Mouse (Mus musculus): ENCODE results near the gene Washc1. TPM values are rescaled to one million over a fixed set of nuclear protein-coding genes. Genes with fewer than 3 reads are reported as not detected.
A peak's percentile ranks its signal among the peaks of the same experiment; 100 is the strongest.
"Not testable (repeated sequence)": the region's sequence is repeated elsewhere in the genome, so short reads cannot be mapped to it uniquely, and the experiment has no call there.

Washc1 gene
- total RNA-seq (2021) = 10 to 100 TPM; 33.6 to 34.3 TPM
- polyA plus RNA-seq (2012; rRNA removed) = 37.7 and 43.4 TPM in 2 replicates
- long read RNA-seq, transcript Washc1-202 (11 exons, 1,831 nt) = minor isoform, 5 of 16 reads
- long read RNA-seq, transcript Washc1-201 (11 exons, 2,905 nt) = major isoform, 9 of 16 reads
- long read RNA-seq, partial matches to known transcripts = 1 of 16 reads
- long read RNA-seq, other reads (novel, unspliced or antisense) = 1 of 16 reads

- peak; percentile 93 for DNase-seq
Measured at GRCm38 (mm10) chr17:66111402-66111959, at the start of gene Washc1. TSS of gene Washc1 (plus strand) at chr17:66111545.

- no peak for DNase-seq
Measured at GRCm38 (mm10) chr17:66065115-66065514, 46.2 kb upstream of the Washc1 start.

DNA sequence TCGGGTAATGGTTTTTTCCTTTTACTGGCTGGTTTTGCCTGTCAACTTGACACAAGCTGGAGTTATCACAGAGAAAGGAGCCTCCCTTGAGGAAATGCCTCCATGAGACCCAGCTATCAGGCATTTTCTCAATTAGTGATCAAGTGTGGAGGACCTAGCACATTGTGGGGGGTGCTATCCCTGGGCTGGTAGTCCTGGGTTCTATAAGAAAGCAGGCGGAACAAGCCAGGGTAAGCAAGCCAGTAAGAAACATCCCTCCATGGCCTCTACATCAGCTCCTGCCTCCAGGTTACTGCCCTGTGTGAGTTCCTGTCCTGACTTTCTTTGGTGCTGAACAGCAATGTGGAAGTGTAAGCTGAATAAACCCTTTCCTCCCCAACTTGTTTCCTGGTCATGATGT is 42.3 kb upstream of the Washc1 start:
- not testable (repeated sequence) for DNase-seq

DNA sequence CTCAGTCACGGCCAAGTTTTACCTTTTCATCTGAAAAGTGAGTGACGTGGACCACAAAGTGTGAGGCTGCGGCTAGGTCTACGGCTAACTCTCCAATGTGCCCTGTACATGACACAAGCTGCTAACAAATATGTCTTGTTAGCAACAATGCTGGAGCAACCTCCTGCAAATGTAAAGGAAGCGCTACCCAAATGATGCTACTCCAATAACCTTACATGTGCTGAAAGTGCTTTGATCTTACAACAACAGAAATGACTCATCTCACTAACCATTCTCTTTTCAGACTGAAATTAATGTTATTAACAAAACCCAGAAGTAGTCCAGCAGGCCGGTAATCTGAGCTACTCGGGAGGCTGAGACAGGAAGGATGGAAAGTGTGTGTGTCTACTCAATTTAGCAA is 37.4 kb upstream of the Washc1 start:
- DNase-seq = no peak

GRCm38 (mm10) chr17:66075827-66076173 is 35.5 kb upstream of the Washc1 start:
- DNase-seq = no peak

- no peak for DNase-seq
Measured at GRCm38 (mm10) chr17:66076174-66076927, 35.0 kb upstream of the Washc1 start.

DNA sequence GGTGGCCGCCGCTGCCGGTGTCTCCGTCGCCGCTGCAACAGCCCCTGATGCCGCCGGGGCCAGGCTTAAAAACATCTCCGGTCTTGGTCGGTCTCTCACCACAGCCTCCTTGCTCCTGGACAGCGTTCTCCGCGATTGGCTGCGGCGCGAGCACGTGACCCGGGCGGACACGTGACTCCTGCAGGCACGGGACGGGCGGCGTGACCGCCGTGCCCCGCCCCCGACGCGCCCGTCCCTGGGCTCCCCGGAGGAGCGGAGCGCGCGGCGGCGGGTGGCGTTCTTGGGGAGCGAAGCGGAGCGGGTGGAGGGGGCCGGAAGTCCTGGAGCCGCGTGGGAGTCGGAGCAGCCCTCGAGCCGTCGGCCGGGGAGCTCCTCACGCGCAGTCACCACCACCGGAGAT is 34.4 kb upstream of the Washc1 start, which contains the start of gene Ankrd12:
TSS of gene Ankrd12 (minus strand) at position 156 of the 400 bp plus-strand sequence.
- peak; percentile 98 for DNase-seq

DNA sequence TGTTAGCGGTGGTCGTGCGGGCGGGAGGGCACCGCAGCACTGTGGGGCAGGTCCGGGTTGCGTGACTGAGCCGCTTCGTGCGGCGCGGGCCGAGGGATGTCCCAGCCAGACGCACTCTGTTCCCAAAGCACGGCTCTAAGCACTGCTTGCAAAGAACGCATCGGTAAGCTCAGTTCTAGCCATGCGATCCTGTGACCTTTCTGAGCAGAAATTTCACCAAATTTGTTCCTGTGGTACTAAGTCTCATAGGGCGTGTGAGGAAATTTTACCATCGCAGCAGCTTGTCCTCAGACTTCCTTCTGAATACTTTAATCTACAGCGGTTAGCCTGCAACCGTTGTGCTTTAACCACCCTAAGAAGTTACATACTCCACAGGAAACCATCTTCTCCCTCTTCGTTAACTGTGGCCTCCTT is 33.9 kb upstream of the Washc1 start:
- DNase-seq = no peak

DNA sequence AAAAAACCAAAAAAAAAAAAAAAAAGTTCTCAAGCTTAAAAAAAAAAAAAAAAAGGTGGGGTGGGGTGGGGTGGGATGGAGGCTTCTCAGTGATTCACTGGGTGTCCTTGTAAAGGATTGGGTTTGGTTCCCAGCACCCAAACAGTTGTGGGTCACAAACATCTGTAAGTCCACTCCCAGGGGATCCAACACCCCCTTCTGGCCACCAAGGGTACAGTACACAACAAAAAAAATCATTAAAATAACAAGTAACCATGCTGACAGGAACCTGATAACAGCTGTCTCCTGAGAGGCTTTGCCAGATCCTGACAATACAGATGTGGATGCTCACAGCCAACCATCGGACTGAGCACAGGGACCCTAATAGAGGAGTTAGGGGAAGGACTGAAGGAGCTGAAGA is 26.9 kb upstream of the Washc1 start:
- DNase-seq = no peak

DNA sequence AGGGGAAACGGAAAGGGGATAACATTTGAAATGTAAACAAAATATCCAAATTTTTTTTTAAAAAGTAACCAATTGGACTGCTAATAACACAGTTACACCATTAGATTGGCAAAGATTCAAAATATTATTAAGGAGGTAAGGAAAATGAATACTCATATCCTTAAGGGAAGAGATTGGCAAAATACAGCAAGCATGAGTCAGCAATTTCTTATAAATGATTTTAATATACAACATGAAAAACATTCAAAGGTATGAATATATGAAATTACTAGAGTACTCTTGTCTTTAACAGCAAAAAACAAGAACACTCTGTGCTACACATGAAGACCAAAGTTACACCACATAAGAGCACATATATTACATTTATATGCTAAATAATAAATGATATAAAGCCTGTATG is 26.3 kb upstream of the Washc1 start:
- no peak for DNase-seq

GRCm38 (mm10) chr17:66090251-66090650 is 21.1 kb upstream of the Washc1 start:
- DNase-seq = no peak

GRCm38 (mm10) chr17:66091392-66091791 is 20.0 kb upstream of the Washc1 start:
- no peak for DNase-seq

- DNase-seq = no peak
Measured at GRCm38 (mm10) chr17:66092065-66092464, 19.3 kb upstream of the Washc1 start.

DNA sequence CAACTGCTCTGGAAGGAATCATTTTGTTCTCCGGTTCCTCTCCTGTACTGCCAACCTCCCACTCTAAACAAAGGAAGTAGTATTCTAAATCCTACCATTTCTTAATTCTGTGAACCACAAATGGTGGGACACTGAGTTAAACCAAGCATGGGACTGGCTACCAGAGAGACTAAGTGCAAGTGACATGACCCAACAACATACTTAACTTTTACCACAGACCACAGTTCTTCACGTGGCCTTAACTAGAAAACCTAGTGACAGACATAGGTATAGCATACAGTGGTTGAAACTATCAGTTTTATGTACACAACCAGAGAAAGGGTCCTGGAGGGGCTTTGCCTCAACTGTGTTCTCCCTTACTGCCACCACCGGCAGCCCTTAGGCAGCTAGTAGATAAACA is 18.7 kb upstream of the Washc1 start:
- no peak for DNase-seq

DNA sequence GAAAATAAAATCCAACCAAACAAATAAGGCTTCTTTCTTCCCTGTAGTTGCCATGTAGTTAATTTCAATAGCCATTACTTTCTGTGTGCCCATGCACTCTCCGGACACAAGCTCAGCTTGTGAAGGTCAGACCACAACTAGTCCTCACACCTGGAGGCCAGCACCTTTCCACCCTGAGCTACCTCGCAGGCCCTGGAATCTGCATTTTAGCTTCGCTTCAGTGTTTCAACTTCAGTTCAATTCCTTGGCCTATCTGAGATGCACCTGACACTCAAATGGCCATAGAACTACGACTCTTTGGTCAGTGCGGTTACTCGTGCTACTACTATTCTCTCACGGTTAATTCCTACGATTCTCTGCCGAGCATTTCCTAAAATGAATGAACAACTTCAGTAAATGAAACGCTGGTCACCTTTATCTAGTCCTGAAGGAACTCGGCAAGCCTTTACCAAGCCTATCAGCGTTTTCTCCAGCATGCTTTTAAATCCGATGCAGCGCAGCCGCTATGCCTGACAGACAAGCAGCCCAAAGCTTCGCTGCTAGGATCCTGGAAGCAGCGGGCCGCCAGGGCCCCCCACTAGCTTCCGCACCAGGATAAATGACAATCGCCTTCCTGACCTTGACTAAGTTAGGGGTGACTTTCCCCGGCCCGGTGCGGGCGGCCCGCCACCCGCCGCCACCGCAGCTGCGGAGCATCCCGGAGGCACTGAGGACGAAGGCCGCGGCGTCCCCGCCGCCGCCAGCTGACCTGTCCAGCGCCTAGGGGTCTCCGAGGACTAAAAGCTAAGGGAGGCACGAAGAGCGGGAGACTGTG is 10.6 kb upstream of the Washc1 start:
- DNase-seq = peak; percentile 26

DNA sequence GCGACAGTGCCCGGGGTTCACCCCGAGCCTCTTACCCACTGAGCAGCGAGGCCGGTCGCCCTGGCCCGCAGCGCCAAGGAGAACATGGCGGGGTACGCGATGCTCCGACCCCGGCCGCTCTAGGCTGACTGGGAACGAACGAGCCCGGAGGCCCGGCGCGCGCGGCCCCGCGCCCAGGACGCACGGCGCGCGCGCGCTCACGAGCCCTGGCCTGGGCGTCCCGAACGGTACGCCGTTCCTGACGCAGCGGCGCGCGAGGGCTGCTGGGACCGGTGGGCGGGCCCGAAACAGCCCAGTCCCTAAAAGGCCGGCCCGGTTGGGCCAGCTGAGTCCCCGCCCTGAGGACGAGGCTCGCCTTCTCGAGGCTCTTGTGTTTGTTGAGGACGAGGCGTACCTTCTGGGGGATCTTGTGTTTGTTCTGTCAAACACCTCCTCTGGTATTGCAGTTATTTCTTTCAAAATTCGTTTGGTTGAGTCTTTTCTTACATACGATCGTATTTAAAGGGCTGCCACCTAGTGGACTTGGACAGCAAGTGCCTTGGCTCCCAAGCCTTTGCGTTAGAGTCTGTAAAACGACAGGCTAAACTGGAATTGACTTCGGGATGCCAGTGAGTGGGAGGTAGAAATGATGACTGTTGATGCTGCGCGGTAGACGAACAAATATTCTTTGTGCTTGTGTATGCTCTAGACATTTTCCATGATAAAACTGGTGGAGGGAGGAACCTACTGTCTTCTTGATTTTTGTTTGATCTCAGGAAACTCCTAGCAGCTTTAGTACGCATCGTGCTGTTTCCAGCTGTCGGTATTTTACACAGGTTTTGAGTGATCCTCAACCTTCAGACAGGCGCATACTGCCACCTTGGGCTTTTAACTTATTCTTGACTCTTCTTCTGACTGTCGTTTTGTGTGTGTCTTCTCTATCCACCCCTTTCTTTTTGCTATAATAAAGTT is 9.7 kb upstream of the Washc1 start, which contains the start of gene Ndufv2:
TSS of gene Ndufv2 (minus strand) at position 180 of the 951 bp plus-strand sequence.
- DNase-seq = peak; percentile 96

GRCm38 (mm10) chr17:66104076-66104475 is 7.3 kb upstream of the Washc1 start:
- DNase-seq = no peak

GRCm38 (mm10) chr17:66106601-66107267 is 4.6 kb upstream of the Washc1 start:
- peak; percentile 56 for DNase-seq

GRCm38 (mm10) chr17:66107466-66107865 is 3.9 kb upstream of the Washc1 start:
- DNase-seq = no peak

DNA sequence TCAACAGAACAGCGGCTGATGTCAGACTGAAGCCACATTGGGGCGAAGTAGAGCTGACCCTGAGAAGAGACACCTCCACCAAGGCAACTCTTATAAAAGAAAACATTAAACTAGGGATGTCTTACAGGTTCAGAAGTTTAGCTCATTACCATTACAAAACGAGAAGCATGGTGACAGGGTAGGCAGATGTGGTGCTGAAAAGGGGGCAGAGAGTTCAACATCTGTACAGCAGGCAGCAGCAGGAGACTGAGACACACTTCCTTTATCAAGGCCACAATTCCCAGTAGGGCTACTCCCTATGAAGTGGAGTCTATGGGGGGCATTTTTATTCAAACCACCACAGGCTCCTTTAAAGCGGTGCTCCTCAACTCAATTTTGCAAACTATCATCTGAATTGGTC is 3.1 kb upstream of the Washc1 start:
- no peak for DNase-seq

- DNase-seq = no peak
Measured at GRCm38 (mm10) chr17:66110746-66111145, 599 bp upstream of the Washc1 start.
